Mouse (Mus musculus) erythroblast, embryonic 14.5 days (primary cell): ENCODE measurements at regions not wholly inside any gene's neighbourhood (a gene's known extent, or its start where the extent isn't known, plus 50 kb on each side); places are given as distances from the start of the nearest gene placed in this dataset.

Experiments
- GATA1 ChIP-seq: IDR thresholded peaks from 2 replicates; pipeline ENCODE4 v1.6.1; 2012; ENCODE audit warnings: low read length, inconsistent platforms, mixed read lengths
- TAL1 ChIP-seq: IDR thresholded peaks from 3 replicates; pipeline ENCODE4 v1.6.1; 2012; ENCODE audit warnings: low read length, inconsistent platforms, mixed read lengths

DNA sequence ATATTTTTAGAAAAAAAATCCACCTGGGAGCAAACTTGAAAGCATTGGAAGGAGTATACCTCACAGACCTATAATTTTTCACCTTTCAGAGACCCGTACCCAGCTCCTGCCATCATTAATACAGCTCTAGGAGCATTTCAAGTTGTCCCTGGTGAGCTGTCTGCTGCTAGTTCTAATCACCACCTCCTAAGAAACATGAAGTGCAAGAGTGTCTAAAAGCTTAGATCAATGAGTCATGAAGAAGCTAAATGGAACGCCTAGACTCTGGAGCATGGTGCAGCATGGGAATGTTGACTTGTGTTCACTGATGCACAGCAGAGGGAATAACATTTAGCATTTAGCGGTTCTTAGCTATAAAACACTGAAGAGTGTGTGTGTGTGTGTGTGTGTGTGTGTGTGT, 841.2 kb downstream of the Prdm13 start:
- TF ChIP-seq GATA1 (no peak), TAL1 (no peak)
